Mouse (Mus musculus) cerebellum, postnatal 36 days (tissue): ENCODE results near the gene Serinc5.

Source experiments
- DNase-seq, 2 experiments: peaks; one replicate each; pipeline ENCODE4 v3.0.0; 2021 to 2022; ENCODE audit warnings: mixed read lengths in 2 of 2

The Serinc5 gene

DNA sequence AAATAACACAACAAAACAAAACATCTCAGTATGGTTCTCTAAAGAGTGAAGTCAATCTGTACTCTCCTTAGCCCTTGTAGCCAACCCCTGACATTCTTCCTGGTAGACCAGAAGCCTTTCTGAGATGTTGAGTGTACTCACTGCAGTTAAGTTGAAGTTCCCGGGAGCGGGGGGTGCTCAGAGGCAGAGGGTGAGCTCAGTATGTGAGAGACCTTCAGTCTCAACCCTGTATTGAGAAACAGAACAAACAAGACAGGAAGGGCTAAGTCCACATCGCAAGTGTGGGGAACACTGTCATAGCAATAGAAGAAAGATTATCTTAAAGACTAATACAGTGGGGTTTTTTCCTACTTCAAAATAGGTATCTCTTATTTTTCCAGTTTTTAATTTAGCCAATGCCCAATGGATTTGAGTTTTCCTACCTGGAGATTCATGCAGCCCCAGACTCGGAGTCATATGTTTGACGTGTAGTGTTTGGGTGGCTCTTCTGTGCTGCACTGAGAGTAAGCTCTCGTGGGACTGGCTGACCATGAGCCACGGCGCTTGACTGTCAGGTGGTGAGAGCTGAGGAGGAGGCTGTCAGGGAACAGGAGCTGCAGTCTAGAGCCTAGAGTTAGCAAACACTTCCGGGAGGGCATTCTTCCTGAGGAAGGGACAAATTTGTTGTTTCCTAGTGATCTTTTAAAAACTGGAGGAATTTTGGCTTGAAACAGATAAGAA is 95.6 kb downstream of the Serinc5 start:
- DNase-seq = no peak

DNA sequence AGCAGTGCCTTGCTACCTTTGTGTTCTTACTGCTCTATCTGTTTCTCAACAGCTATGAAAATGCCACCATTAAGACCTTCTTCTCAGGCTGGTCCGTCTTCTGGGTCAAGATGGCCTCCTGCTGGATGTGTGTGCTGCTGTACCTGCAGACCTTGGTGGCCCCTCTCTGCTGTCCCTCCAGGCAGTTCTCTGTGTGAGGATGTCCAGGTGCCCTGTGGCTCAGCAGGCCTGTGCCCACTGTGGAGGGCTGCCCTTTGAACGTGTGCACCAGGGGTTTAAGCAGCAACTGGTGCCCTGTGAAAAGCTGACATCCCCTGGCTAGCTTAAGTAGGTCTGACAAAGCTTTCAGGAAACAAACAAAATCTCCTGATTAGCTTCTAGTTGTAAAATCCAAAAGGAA is 97.0 kb downstream of the Serinc5 start:
- DNase-seq = no peak

DNA sequence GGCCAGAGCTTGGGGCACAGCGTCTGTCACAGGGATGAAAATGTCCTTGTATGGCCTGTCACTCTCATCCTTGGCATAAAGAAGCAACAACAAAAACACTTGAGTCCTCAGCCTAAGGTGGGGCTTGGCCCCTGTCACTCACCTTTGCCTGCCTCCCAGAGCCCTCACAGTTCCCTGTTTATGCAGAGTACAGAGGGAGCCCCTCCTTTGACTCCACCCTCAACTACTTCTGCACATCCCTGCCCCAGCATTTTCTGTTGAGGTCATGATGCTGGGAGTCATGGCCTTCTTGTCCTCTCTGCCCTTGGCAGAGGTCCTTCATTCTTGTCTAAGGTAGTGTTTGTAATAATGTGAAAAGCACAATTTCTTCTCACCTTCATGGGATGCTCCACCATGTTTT is 97.6 kb downstream of the Serinc5 start:
- DNase-seq = no peak

DNA sequence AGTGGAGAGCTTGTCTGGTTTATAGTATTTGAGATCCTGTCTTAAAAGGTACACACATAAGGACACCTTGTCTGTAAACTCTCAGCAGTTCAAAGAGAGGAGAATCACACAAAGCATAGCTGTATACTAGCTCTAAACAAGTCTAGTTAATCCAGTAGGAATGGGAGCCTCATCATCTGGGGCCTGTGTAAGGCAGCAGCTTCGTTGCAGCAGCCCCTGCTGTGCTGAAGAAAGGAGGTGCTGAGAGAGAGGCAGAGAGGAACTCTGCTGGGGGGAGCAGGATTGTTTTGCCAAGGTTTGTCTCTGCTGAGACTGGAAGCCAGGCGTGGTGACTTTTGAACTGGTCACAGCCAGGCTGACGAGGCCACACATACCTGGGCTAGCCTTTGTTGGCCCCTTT is 98.6 kb downstream of the Serinc5 start:
- DNase-seq = no peak

DNA sequence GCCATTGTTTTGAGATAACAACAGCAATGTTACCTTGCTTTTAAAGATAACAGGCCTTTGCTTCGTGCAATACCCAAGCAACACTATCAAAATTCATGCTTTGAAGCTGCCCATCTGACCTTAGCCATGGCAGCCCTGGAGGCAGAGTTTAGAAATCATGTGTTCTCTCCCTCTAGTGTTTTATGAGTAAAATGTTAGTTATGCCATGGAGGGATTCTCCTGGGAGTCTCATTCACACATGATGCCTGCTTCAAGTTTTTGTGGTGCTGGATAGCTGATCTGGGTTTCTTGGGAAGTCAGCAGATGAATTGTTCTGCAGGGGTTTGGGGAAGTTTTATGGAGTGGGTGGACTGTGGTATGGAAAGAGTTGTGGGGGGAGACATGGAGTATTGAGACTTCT is 99.5 kb downstream of the Serinc5 start:
- DNase-seq = no peak

DNA sequence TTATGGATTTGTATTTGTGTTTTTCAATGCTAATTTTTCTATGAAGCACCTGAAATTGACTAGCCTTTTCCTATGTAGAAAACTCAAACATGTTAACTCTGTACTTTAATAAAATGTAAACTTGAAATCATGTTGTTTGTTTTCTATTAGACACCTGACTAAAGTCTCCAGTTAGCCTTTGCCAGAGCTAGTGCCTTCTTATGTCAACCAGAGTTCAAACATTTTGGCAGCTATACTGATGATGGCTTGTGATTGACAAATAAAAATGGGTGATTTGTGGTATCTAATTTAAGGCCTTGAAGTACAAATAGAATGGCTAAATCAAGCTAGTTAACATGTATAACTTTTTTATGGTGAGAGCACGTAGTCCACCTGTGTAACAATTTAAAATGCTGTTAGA is 100.9 kb downstream of the Serinc5 start:
- no peak for DNase-seq

DNA sequence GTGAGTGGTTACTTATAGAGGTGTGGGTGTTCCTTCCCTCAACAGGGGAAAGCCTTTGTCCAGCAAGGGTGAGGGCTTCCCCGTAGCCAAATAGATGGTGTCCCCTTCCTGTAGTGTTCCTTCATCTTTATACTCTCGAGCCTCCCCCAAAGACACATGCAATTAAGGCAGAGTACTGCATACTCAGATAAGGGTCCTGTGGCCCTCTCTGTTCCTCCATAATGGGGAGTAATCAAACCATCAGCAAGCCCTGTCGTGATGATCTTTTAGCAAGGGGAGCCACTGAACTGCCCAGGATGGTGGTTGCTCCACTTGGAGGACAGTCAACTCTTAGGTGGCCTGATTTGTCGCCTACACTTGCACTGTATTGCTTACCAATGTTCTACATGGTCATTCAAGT is 101.7 kb downstream of the Serinc5 start:
- DNase-seq = no peak

DNA sequence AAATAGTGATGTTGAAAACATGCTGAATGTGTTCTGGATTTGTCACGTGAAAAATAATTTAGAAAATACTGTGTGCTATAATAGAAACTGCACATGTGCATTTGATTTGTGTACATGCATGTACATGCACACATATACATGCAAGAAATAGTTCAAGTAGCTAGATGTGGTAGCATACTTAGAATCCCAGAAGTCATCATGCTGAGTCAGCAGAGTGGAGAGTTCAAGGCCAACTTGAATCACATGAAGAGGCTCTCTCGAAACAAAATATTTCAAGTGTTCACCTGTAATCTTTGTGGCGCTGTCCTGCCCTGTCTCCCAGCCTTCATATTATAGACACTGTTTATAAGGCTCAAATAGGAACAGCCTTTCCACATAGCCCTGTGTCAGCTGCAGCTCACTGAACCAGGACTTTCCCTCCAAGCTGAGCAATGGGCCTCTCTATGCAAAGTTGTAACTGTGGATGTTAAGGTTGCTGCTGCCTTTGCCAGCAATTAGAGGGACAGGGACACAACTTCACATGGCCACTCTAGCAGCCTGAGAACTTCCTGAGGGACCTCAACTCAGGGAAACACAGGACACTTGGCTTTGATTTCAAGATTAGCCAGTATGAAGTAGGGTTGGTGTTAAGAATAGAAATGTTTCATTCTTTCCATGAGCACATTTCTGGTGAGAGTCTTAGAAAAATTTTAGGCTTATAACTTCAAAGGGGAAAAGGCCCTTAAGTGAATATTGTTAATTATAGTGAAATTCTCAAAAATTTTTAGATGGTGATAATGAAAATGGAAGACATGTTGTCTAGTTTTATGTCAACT is 107.2 kb downstream of the Serinc5 start:
- DNase-seq = no peak

DNA sequence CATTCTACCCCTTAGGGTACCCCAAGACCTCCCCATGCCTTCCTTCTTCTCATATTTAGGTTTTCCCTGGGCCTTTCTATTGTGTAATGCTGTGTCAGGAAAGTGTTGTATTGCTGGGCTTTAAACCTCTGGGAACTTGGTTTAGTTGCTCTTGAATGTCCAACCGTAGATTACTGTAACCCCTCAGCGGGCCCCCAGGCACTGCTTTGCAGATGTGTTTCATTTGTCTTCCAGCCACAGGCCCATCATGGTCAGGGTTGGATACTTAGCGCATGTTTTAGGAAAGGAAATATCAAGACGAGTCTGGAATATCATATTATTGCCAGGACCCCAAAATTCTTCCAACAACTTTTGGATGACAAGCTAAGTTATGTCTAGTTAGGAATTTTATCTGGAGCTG is 110.1 kb downstream of the Serinc5 start:
- DNase-seq = no peak

DNA sequence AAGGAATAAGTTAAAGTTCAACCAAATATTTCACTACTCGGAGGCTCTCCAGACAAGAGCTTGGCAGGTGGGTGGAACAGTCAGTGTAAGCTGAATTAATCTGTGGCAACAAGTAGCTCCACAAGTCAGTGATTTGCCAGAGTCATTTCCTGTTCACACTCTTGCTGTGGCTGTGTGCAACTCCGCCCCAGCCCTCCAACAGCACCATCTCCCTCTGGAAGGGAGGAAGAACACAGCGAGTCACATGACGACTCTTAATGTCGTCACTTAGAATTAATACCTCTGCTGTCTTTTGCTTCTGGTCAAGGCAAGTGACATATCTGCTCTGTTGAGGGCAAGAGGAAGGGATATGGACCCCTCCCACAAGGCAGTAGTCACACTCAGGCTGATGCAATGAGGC is 111.5 kb downstream of the Serinc5 start:
- no peak for DNase-seq

DNA sequence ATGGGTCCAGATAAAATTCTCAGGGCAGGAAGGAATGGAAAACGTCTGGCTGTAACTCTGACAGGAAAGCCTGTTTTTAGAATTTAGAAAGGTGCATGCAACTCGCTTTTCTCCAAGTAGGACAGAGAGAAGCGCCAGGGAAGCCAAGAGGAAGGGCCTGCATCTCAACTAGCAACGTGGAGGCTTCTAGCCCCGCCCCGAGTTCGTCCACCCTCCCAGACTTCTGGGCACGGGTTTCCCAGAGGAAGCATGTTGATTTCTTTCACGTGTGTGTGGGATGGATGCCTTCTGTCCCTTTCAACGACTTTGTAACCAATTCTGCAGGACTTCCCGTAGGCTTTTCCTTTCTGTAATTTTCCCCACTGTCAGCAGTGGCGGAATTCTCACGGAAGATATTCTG is 118.9 kb downstream of the Serinc5 start:
- DNase-seq = no peak

DNA sequence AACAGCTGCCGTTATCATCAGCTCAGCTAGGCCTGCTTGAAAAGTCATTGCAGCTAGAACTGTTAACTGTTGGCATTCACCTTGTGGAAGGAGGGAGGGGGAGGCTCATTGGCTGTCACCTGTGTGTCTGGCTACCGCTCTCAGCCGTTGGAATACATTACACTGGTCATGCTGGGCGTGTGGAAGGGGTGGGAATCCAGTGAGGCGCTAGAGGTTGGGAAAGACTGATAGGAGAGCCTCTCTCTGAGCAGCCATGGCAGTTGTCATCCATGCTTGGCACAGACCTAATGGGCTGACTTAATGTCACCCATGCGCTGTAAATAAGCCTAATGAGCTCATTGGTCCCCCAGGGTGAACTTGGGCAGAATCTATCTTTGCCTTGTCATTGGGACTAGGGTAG is 120.9 kb downstream of the Serinc5 start:
- DNase-seq = no peak

DNA sequence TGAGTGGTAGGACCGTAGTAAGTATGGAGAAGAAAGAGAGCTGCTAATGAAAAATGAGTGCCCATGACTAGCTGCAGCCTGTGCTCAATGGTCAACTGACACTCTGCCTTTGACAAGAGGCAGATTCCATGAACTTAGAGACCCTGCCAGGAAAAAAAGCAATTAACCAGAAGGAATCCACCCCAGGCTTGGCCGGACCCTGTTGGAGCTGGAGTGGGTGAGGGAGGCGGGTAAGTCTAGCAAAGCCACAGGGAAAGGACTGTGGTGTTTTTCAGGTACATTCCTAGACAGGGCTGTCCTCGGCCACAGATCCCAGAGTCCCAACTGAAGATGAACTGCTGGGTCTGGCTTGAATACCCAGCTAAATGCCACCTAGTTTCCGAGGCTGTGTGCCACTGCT is 121.9 kb downstream of the Serinc5 start:
- DNase-seq = no peak

DNA sequence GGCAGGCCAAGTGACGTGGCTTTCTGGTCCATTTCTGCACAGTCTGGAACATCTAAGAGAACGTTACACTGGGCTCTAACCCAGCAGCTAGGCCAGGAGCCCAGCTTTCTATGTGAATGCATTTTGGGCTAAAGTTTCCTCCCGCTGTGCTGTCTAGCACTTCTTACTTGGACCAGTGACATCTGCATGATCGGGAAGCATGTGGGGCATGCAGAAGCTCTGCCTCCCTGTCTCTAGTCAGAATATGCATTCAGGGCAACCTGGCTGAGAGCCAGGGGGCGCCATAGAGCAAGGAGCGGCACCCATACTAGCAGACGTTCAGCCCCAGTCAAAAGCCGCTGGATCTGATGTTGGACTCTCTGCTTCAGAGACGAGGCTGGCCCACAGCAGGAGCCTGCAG is 122.4 kb downstream of the Serinc5 start:
- DNase-seq = peak; percentile 67 to 70

DNA sequence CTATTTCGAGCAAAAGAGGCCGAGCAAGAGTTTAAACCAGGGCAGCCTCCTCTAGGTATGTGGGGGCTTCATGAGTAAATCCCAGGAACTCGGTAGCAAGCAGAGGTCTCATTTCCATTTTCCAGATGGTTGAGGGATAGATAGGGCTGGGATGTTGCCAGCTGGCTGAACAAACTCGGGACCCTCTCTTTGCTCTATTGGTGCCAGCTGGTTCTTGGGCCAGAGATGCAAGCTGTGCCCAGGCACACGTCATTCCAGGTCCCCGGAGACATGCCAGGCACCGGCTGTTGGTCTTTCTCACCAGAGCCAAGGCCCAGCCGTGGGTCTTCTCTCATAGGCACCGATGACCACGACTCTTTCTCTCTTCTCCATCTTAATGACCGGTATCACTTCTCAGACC is 122.8 kb downstream of the Serinc5 start:
- DNase-seq = peak; percentile 46 to 55

DNA sequence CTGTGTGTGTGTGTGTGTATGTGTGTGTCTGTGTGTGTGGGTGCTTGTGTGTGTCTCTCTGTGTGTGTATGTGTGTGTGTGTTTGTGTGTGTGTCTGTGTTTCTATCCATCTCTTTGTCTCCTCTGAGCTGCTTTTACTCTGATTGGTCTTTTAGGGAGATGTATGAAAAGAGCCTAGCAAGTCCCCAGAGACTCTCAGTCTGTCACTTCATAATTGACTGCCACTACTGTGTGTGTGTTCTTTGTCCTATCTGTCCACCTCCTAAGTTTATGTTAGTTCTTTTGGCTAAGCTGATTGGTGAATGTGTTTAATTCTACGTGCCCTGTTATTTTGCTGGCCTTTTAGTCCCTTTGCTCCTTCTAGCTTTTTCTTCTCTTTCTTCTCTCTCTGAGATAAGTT is 124.8 kb downstream of the Serinc5 start:
- no peak for DNase-seq

DNA sequence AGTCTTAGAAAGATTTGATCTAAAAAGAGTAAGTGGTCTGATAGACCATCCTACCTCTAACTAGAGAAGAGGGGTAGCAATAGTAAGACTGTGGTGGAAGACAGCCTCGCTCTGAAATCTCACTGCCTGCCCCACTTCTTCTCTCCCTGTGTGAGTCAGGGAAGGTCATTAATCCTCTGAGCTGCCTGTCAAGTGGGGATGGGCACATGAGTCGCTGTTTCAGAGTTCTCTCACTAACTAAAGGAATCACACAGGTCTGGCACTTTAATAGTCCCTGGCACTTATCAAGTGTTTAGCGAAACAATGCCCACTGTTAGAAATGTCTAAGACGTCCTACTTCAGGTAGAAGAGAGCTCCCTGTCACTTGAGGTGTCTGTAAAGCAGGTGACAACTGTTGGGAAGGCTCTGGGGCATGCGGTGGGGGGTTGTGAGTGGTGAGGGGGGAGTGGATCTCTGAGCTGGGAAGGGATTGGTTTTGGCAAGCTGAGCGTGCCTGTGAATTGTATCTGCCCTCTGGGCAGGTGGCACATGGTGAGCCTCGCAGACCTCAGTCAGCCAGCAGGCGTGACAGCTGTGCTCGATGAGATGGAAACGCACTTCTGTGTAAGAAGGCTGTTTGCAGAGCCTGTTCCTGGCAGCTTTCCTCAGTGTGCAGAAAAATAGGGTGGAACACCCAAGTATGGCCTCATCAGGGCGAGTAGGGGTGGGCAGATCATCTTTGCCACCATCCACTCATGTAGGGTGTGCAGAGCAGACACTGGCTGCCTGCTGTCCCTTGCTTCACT is 125.8 kb downstream of the Serinc5 start:
- peak; percentile 21 to 37 for DNase-seq

DNA sequence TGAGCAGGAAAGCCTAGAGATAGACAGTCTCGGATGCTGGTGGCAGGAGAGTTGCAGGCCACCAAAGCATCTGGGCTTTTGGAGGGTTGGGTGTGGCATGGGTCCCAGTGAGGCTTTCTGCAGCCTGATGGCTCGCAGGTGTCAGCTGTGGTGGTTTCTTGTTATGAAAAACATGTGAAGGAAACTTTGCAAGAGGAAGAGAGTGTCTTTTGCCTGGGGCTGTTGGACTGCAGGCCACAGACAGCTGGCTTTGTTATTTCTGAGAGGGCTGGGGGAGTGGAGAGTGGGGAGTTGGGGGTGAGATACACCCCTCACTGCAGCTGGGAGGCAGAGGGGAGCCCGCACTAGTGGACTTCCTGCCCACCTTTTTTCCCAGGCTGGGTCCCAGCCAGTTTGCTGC is 127.9 kb downstream of the Serinc5 start:
- DNase-seq = no peak

DNA sequence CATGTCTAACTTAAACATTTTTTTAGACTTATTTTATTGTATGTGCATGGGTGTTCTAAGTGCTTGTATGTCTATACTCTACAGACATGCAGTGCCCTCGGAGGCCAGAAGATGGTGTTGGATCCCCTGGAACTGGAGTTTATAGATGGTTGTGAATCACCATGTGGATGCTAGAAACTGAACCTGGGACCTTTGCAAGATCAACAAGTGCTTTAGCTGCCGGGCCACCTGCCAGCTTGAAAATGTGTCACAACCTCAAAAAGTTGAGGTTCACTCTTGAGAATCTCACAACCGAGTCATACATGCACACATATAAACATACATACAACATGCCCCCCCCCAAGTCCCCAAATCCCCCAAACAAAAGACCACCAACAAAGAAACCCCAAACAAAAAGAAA is 129.0 kb downstream of the Serinc5 start:
- DNase-seq = no peak

DNA sequence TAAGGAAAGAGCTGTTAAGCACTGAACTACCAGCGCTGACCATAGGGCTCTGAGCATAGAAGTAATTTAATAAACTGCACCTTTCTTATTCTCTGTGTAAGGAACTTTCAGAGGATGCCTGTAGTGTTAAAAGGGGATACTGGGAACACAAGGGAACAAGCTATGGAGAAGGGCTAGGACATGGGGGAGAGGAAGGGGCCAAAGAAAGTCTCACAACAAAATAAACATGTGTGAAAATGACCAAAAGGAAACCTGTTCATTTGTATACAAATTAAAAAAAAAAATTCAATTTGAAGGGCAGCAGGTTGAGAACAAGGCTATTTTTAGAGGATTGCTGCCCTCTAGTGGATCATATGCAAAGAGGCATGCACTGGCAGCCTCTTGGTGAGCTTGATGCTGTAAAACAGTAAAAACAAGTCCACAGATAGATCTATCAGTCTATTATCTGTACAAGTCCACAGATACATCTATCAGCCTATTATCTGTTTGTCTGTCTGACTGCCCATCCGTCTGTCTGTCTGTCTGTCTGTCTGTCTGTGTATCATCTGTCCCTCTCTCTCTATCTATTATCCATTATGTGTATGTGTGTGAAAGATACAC is 129.9 kb downstream of the Serinc5 start:
- DNase-seq = peak in 1 of 2 experiments; percentile 39

DNA sequence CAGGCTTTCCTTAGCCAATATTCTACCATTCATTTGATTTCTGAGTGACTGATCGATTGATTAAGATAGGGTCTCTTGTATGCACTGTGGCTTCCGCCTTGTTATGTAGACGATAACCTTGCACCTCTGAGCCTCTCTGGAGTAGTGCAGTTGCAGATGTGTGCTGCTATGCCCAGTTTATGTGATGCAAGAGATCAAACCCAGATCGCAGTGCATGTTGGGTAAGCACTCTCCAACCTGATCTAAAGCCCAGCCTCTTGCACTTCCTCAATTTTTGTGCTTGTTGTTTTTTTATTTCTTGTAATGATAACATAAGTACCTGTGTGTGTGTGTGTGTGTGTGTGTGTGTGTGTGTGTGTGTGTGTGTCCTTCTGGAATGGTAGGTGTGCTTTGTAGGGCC is 132.0 kb downstream of the Serinc5 start:
- no peak for DNase-seq

DNA sequence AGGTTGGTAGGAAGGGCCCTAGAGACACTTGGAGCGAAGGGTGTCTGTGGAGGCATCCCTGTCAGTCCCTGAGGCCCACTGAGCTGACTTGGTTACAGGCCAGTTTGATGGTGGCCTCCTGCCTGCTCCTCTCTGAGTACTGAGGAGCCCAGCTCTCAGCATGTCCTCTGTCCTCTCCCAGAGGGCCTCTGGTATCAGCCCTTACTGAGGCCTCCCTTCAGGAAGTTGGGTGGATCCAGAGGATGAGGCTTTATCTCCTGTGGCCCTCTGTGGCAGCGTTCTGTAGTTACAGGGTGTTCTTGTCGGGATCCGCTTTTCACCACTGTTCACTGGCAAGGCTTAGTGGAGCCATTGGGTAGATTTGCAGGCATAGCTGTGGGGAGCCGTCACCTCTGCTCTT is 132.4 kb downstream of the Serinc5 start:
- no peak for DNase-seq

DNA sequence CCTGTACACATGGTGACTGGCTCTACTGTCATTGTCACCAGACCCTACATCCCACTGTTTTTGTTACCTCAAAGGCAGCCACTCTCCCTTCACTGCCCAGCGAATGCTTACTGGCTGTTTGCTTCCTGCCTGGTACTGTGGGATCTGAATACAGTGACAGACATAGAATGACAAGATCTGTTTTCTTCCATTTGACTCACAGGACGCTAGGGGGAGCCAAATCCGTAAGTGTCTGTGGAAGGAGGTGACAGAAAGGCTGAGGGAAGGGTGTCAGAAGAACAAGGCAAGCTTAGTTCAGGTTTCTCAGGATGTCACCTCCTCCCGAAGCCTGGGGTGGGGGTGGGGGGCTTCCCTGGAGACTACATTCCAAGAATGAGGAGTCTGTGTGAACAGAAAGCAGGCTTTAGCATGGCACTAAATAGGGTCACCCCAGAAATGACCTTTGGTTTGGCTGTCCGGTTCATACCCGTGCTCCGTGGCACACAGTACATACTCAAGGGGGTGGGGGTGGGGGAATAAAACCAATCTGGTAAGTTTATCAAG is 140.2 kb downstream of the Serinc5 start:
- DNase-seq = peak; percentile 76 to 80
